Mouse (Mus musculus) A20 (cell line): Measurements from ENCODE around the gene Myt1.
"Not testable (repeated sequence)": the region's sequence is repeated elsewhere in the genome, so short reads cannot be mapped to it uniquely, and the experiment has no call there.

Source experiments
- DNase-seq: peaks from one replicate; pipeline ENCODE4 v3.0.0-alpha.2; 2011; ENCODE audit warnings: low read depth, low spot score

Gene Myt1

GRCm38 (mm10) chr2:181777715-181778114, 14.6 kb downstream of the Myt1 start:
- DNase-seq = peak; percentile 50

- no peak for DNase-seq
Measured at GRCm38 (mm10) chr2:181781421-181781820, 18.3 kb downstream of the Myt1 start.

GRCm38 (mm10) chr2:181787852-181788251, 24.7 kb downstream of the Myt1 start:
- DNase-seq = no peak

- DNase-seq = no peak
Measured at GRCm38 (mm10) chr2:181789396-181789795, 26.3 kb downstream of the Myt1 start.

GRCm38 (mm10) chr2:181793186-181793585, 30.1 kb downstream of the Myt1 start:
- DNase-seq = not testable (repeated sequence)

GRCm38 (mm10) chr2:181795641-181796130, 32.6 kb downstream of the Myt1 start:
- DNase-seq = no peak

- DNase-seq = no peak
Measured at GRCm38 (mm10) chr2:181797672-181798071, 34.5 kb downstream of the Myt1 start.

GRCm38 (mm10) chr2:181829032-181829650, 66.0 kb downstream of the Myt1 start:
- no peak for DNase-seq

GRCm38 (mm10) chr2:181832745-181833144, 69.6 kb downstream of the Myt1 start:
- DNase-seq = no peak

- DNase-seq = peak; percentile 94
Measured at GRCm38 (mm10) chr2:181837372-181838292, 74.5 kb downstream of the Myt1 start, which contains the start of gene Pcmtd2. TSS of gene Pcmtd2 (plus strand) at chr2:181837854.

- DNase-seq = peak; percentile 47
Measured at GRCm38 (mm10) chr2:181838293-181838680, 75.2 kb downstream of the Myt1 start.

GRCm38 (mm10) chr2:181845709-181846394, 82.7 kb downstream of the Myt1 start:
- DNase-seq = no peak

GRCm38 (mm10) chr2:181863791-181864535, 100.8 kb downstream of the Myt1 start, which contains the start of gene Polr3k:
TSS of gene Polr3k (plus strand) at chr2:181864337.
- DNase-seq = peak; percentile 95

- no peak for DNase-seq
Measured at GRCm38 (mm10) chr2:181864536-181864860, 101.4 kb downstream of the Myt1 start.

- peak; percentile 62 for DNase-seq
Measured at GRCm38 (mm10) chr2:181866931-181867330, 103.8 kb downstream of the Myt1 start.

GRCm38 (mm10) chr2:181871039-181871438, 107.9 kb downstream of the Myt1 start:
- DNase-seq = no peak
